Mouse (Mus musculus) midbrain, embryonic 14.5 days (tissue): ENCODE data around the gene Sirt6. TPM values are rescaled to one million over a fixed set of nuclear protein-coding genes. Genes with fewer than 3 reads are reported as not detected.

Source experiments
- ATAC-seq: fragments of 200-750 bp; cut with Nextera tagmentation; 2 replicates; pipeline ENCODE4 v1.8.0; 2017; ENCODE audit warnings: moderate number of reproducible peaks, moderate library complexity; ENCODE audit not compliant: low FRiP score, low TSS enrichment
- DNase-seq: peaks from one replicate; pipeline ENCODE4 v3.0.0-alpha.2; 2015
- H3K27ac ChIP-seq: fragments of 300-500 bp; sonication (generic); replicated peaks from 2 replicates; pipeline ENCODE4 v1.5.1; 2014; ENCODE audit warnings: mild to moderate bottlenecking, low read depth, low read length, moderate library complexity
- H3K27me3 ChIP-seq: fragments of 300-500 bp; sonication (generic); 2 replicates; pipeline ENCODE4 v1.6.1; 2014; ENCODE audit warnings: low read length, control low read depth, mixed read lengths; ENCODE audit not compliant: control insufficient read depth, insufficient read depth
- H3K36me3 ChIP-seq: fragments of 300-500 bp; sonication (generic); 2 replicates; pipeline ENCODE4 v1.6.1; 2014; ENCODE audit warnings: low read length, control low read depth; ENCODE audit not compliant: control insufficient read depth, insufficient read depth
- H3K4me1 ChIP-seq: fragments of 300-500 bp; sonication (generic); 2 replicates; pipeline ENCODE4 v1.6.1; 2014; ENCODE audit warnings: mild to moderate bottlenecking, antibody characterized with exemption, low read length, control low read depth; ENCODE audit not compliant: control insufficient read depth, insufficient read depth
- H3K4me2 ChIP-seq: fragments of 300-500 bp; sonication (generic); 2 replicates; pipeline ENCODE4 v1.6.1; 2014; ENCODE audit warnings: mild to moderate bottlenecking, low read length, moderate library complexity
- H3K4me3 ChIP-seq: fragments of 300-500 bp; sonication (generic); replicated peaks from 2 replicates; pipeline ENCODE4 v1.5.1; 2014; ENCODE audit warnings: low read depth, low read length
- H3K9ac ChIP-seq: fragments of 300-500 bp; sonication (generic); replicated peaks from 2 replicates; pipeline ENCODE4 v1.6.1; 2014; ENCODE audit warnings: mild to moderate bottlenecking, low read length, moderate library complexity
- H3K9me3 ChIP-seq: fragments of 300-500 bp; sonication (generic); 2 replicates; pipeline ENCODE4 v1.6.1; 2016; ENCODE audit warnings: low read length, control low read depth, mixed read lengths; ENCODE audit not compliant: control insufficient read depth
- WGBS: fragments of 180-500 bp; shearing (Covaris S2); extraction: QIAGEN DNeasy Blood & Tissue Kit; methylation state at CpG from one replicate; pipeline ENCODE4 v1.1.7; 2014; 5-methylcytosine and 5-hydroxymethylcytosine counted together
- polyA plus RNA-seq: library from polyadenylated mRNA; unstranded; fragments of >200 nt; fragmentation: Nextera tagmentation; extraction: Ambion mirVana; gene quantifications from 2 replicates; pipeline ENCODE4 v1.2.1, GENCODE M21; 2014

The Sirt6 gene
- polyA plus RNA-seq, 1 experiment from 2014 or later, result 47.7 TPM

DNA sequence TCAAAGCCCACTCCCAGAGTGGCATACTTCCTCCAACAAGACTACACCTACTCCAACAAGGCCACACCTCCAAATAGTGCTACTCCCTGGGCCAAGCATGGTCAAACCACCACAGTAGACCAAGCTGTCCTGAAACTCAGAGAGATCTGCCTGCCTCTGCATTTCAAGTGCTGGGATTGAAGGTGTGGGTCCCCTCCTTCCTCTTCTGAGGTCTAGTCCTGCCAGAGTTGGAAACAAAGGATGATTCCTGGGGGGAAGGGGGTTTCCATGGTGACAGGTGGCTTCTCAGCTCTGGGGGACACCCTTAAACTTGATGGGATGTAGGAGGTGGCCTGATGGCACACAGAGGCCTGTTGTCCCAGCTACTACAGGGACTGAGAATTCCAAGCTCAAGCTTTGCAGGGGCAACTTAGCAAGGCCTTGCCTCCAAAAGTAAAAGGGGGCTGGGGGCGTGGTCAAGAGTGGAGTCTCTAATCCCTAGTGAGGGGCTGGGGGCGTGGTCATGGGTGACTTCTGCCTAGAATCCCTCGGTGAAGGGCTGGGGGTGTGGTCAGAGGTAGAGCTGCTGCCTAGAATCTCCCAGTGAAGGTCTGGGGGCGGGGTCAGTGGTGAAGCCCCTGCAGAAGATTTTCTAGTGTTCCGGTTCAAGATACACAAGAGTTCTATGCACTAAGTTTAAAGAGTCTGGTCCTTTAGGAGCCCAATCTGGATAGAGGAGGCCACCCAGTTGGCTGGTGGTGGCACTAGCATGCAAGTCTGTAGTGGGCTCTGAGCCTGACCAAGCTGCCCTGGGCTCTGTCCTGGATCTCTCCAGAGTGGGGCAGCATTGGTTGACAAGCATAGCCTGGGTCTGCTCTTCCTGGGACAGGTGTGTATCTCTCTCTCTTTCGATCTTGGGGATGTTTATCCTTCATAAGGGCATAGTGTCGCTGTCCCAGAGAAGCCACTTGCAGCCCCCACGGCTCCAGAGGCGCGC, 53.2 kb downstream of the Sirt6 start, which contains the start of gene Tle2:
Gene Tle2 (plus strand): TSS at position 481 of the 976 bp plus-strand sequence.
- H3K4me1 ChIP-seq, result peaks cover 45% of the 10 kb centered on the region
- H3K27me3 ChIP-seq, result peaks cover 47% of the 10 kb centered on the region
- ATAC-seq (no peak), DNase-seq (no peak)
- peak within 1 kb of the TSS; percentile 73 for H3K4me2 ChIP-seq
- no peaks in the 10 kb centered on the region for H3K36me3 ChIP-seq
- H3K9me3 ChIP-seq, result no peaks in the 10 kb centered on the region
- 16% methylated on average over 10 of the region's 10 CpGs for WGBS
- peak within 1 kb of the TSS; percentile 68 for H3K27ac ChIP-seq
- peak within 1 kb of the TSS; percentile 52 for H3K4me3 ChIP-seq
- peak within 1 kb of the TSS; percentile 65 for H3K9ac ChIP-seq

DNA sequence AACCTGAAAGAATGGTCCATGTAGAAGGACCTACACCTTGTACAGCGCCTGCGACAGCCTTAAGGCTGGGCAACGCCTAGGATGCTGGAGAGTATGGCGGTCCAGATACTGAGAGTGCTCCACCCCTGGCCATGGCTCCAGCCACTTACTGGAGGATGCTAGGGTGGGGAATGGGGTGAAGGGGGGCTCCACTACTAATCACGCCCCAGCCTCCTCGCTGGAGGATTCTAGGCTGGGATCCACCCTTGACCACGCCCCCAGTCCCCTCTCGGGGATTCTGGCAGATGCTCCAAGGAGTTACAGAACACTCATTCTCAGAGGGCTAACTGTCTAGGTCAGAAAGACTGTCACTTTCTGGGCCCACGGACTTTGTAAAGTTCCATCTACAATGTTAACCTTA, 54.6 kb downstream of the Sirt6 start:
- ATAC-seq (no peak), DNase-seq (no peak)
- Histone ChIP-seq H3K9ac (no peak overlapping the region), H3K4me1 (peaks cover 56% of the 10 kb centered on the region), H3K27me3 (peaks cover 42% of the 10 kb centered on the region), H3K27ac (no peak overlapping the region), H3K4me2 (0 out of 2 replicates have a peak overlapping the region, but pooled peaks have one; percentile 85), H3K4me3 (no peak overlapping the region), H3K9me3 (no peaks in the 10 kb centered on the region), H3K36me3 (no peaks in the 10 kb centered on the region)
- 14% methylated on average over 9 of the region's 9 CpGs for WGBS

DNA sequence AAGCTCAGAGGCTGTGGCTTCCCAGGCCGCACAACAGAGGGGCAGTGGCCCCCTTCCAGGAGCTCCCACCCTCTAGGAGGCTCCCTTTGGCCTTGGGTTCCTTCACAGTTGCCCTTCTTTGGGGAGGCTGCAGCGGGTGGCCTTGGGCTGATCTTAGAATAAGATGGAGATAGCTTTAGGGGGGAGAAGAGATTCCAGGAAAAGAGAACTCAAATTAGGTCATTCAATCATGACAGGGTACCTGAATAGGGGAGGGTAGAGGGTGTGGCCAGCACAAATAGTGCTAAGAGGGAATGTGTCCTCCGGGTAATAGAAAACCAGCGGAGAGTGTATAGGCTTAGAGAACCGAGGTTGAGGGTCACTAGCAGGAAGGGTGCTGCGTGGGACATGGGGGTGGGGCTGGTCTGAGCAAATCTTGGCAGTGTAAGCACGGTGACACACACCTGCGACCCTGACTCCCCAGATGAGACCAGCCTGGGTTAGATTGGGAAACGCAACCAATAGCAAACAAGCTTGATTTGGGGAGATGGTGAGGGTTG, 55.4 kb downstream of the Sirt6 start:
- Histone ChIP-seq H3K9me3 (no peaks in the 10 kb centered on the region), H3K4me3 (peak overlapping the region; percentile 36), H3K27me3 (peaks cover 47% of the 10 kb centered on the region), H3K36me3 (no peaks in the 10 kb centered on the region), H3K4me1 (peaks cover 56% of the 10 kb centered on the region), H3K27ac (peak overlapping the region; percentile 67), H3K9ac (no peak overlapping the region), H3K4me2 (peak overlapping the region; percentile 85)
- DNase-seq, result no peak
- 2% methylated on average over 9 of the region's 9 CpGs for WGBS
- ATAC-seq, result no peak

Other genes with a start within 250 kb of the Sirt6 start
- gene Fzr1, start 249.3 kb downstream of the Sirt6 start, polyA plus RNA-seq, result 122 and 146 TPM in 2 replicates
- gene Dohh, start 243.4 kb downstream of the Sirt6 start, polyA plus RNA-seq, result 59.5 and 79.6 TPM in 2 replicates
- 4.5 and 8.2 TPM in 2 replicates for gene Gm48551, start 243.3 kb downstream of the Sirt6 start, polyA plus RNA-seq
- gene Gm48552, start 238.8 kb downstream of the Sirt6 start, polyA plus RNA-seq, result 1.3 and 2.9 TPM in 2 replicates
- 1.0 and 1.2 TPM in 2 replicates for gene Smim24, start 234.7 kb downstream of the Sirt6 start, polyA plus RNA-seq
- 11.2 and 13.7 TPM in 2 replicates for gene Nfic, start 172.2 kb downstream of the Sirt6 start, polyA plus RNA-seq
- 61.3 and 117 TPM in 2 replicates for gene Celf5, start 145.1 kb downstream of the Sirt6 start, polyA plus RNA-seq
- gene Ncln, start 131.4 kb downstream of the Sirt6 start, polyA plus RNA-seq, result 51.6 and 51.8 TPM in 2 replicates
- 0.34 and 0.47 TPM in 2 replicates for gene S1pr4, start 127.7 kb downstream of the Sirt6 start, polyA plus RNA-seq
- 0.69 and 0.88 TPM in 2 replicates for gene Gna15, start 103.6 kb downstream of the Sirt6 start, polyA plus RNA-seq
- 86.7 and 102 TPM in 2 replicates for gene Gna11, start 82.6 kb downstream of the Sirt6 start, polyA plus RNA-seq
- gene Aes, start 68.3 kb downstream of the Sirt6 start, polyA plus RNA-seq, result 485 and 707 TPM in 2 replicates
- gene Tle2, start 53.2 kb downstream of the Sirt6 start, polyA plus RNA-seq, result 20.4 and 25.7 TPM in 2 replicates
- gene Tle6, start 26.7 kb downstream of the Sirt6 start, polyA plus RNA-seq, result 3.2 and 3.5 TPM in 2 replicates
- 0.74 and 1.1 TPM in 2 replicates for gene BC025920, start 21.5 kb downstream of the Sirt6 start, polyA plus RNA-seq
- 8.9 and 16.8 TPM in 2 replicates for gene Ankrd24, start 743 bp upstream of the Sirt6 start, polyA plus RNA-seq
- gene Gm10778, start 21.3 kb upstream of the Sirt6 start, polyA plus RNA-seq, result 7.8 and 8.2 TPM in 2 replicates
- gene Zfp433, start 77.0 kb upstream of the Sirt6 start, polyA plus RNA-seq, result 18.6 and 22.2 TPM in 2 replicates
- 25.5 and 27.7 TPM in 2 replicates for gene Gm3055, start 143.4 kb upstream of the Sirt6 start, polyA plus RNA-seq
- 4.3 TPM in 2 replicates for gene Gm4767, start 184.4 kb upstream of the Sirt6 start, polyA plus RNA-seq
- 13.8 and 16.2 TPM in 2 replicates for gene Gm32687, start 236.1 kb upstream of the Sirt6 start, polyA plus RNA-seq